ENCODE assay signal across 8 mouse cellular contexts in the genomic region with DNA sequence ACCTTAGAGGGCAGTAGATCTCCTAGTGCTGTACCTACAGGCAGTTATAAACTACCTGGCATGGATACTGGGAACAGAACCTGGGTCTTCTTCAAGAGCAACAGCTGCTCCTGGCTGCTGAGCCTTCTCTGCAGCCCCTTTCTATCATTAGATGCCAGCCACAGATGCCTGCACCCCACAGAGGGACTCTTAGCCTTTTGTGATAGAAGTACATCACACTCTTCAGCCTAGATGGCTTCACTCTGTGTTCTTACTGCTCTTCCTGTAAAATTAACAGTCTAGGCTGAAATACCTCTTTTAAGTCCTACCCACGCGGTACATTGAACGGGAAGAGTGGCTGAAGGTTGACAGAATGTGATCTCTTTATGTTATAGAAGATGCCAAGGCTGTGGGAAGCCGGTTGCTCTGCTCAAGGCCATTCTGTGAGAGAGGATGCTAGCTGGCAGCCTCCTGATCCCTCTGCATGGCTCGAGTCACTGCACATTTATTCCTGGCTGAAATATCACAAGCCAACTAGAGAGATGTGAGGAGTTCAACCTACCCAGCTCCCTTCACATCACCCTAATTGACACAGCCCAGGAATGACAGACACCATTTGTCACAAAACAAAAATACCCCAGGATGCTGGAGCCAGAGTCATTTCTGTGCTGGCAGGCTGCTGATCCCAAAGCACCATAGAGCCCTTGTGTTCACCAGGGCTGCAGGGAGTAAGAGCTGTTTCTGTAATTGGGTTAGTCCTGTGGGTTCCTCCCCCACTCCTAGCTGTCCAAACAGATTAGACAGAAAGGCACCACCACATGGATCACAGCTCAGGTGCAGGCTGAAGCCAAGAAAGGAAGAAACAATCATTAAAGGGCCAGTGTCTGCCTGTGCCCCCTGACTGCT.
A peak's percentile ranks its signal among the peaks of the same experiment; 100 is the strongest.
DNase-seq lines count a peak whose midpoint lies in the region; ATAC-seq lines count a peak whose summit lies in the region.

No protein-coding gene starts in this region.

- no peaks in the 10 kb centered on the region for H3K27me3 ChIP-seq in midbrain, embryonic 12.5 days
- no peaks in the 10 kb centered on the region for H3K27me3 ChIP-seq in midbrain, embryonic 11.5 days (ENCODE audit: control insufficient read depth, insufficient read depth, low read length)
- no peaks in the 10 kb centered on the region for H3K27me3 ChIP-seq in hindbrain, embryonic 13.5 days

- DNase-seq in adrenal gland, adult (ENCODE audit: inconsistent age in 2 of 2, low spot score in 1 of 2), result peak; percentile 41 to 70
- no peak for DNase-seq in adrenal gland, postnatal 10 days
- DNase-seq in midbrain, embryonic 11.5 days (ENCODE audit: low spot score, missing footprints), result no peak
- DNase-seq in retina, postnatal 1 day, result peak; percentile 87
- no peak for DNase-seq in lung, adult 18-20 months
- DNase-seq in spleen, adult 12 weeks (ENCODE audit: low spot score), result no peak

- WGBS in midbrain, embryonic 12.5 days, result 60% methylated on average over 5 of the region's 5 CpGs
- 65% methylated on average over 5 of the region's 5 CpGs for WGBS in midbrain, embryonic 11.5 days
- 63% methylated on average over 5 of the region's 5 CpGs for WGBS in hindbrain, embryonic 13.5 days

- H3K9ac ChIP-seq in midbrain, embryonic 12.5 days (replicated peaks), result no peak overlapping the region
- no peak overlapping the region for H3K9ac ChIP-seq in midbrain, embryonic 11.5 days (ENCODE audit: low read length)
- H3K9ac ChIP-seq in hindbrain, embryonic 13.5 days, result peak overlapping the region; percentile 30

- H3K36me3 ChIP-seq in midbrain, embryonic 12.5 days, result no peaks in the 10 kb centered on the region
- no peaks in the 10 kb centered on the region for H3K36me3 ChIP-seq in midbrain, embryonic 11.5 days (ENCODE audit: control insufficient read depth, insufficient read depth, low read length)
- H3K36me3 ChIP-seq in hindbrain, embryonic 13.5 days, result no peaks in the 10 kb centered on the region

- H3K9me3 ChIP-seq in midbrain, embryonic 12.5 days, result no peaks in the 10 kb centered on the region
- H3K9me3 ChIP-seq in midbrain, embryonic 11.5 days (ENCODE audit: control insufficient read depth, low read length), result no peaks in the 10 kb centered on the region
- no peaks in the 10 kb centered on the region for H3K9me3 ChIP-seq in hindbrain, embryonic 13.5 days

- ATAC-seq in midbrain, embryonic 12.5 days (ENCODE audit: low FRiP score, low read depth), result peak; percentile 63
- ATAC-seq in midbrain, embryonic 11.5 days (ENCODE audit: low FRiP score), result no peak
- peak; percentile 93 for ATAC-seq in hindbrain, embryonic 13.5 days (ENCODE audit: low FRiP score)

- 0 out of 2 replicates have a peak overlapping the region, but pooled peaks have one; percentile 16 for H3K27ac ChIP-seq in midbrain, embryonic 12.5 days (replicated peaks)
- H3K27ac ChIP-seq in midbrain, embryonic 11.5 days (ENCODE audit: low read depth, low read length), result no peak overlapping the region; the same call in 1 of the 2 replicates
- H3K27ac ChIP-seq in hindbrain, embryonic 13.5 days, result peak overlapping the region; percentile 65

- H3K4me1 ChIP-seq in midbrain, embryonic 12.5 days, result peaks cover 11% of the 10 kb centered on the region
- peaks cover 3% of the 10 kb centered on the region for H3K4me1 ChIP-seq in midbrain, embryonic 11.5 days (ENCODE audit: control insufficient read depth, insufficient read depth, low read length)
- H3K4me1 ChIP-seq in hindbrain, embryonic 13.5 days (replicated peaks), result peaks cover 19% of the 10 kb centered on the region

- H3K4me2 ChIP-seq in midbrain, embryonic 12.5 days (replicated peaks), result no peak overlapping the region
- H3K4me2 ChIP-seq in midbrain, embryonic 11.5 days, result no peak overlapping the region
- no peak overlapping the region for H3K4me2 ChIP-seq in hindbrain, embryonic 13.5 days

- H3K4me3 ChIP-seq in midbrain, embryonic 12.5 days, result no peak overlapping the region
- H3K4me3 ChIP-seq in midbrain, embryonic 11.5 days (ENCODE audit: low read depth, low read length), result no peak overlapping the region
- H3K4me3 ChIP-seq in hindbrain, embryonic 13.5 days, result no peak overlapping the region

Comparison
In these comparisons a context has a peak if more than half of its experiments do, and no peak if none do; other contexts are left out.
1. DNase-seq: peak in adrenal gland, adult (2 of 2) and retina, postnatal 1 day (single experiment); none in adrenal gland, postnatal 10 days (single experiment), midbrain, embryonic 11.5 days (single experiment), lung, adult 18-20 months (0 of 2) and spleen, adult 12 weeks (single experiment).